Mouse (Mus musculus) ES-E14 (cell line): ENCODE measurements around the gene Cald1.

Source experiments
- CHD2 ChIP-seq: IDR thresholded peaks from 2 replicates; pipeline ENCODE4 v1.6.1; 2014; ENCODE audit warnings: mild to moderate bottlenecking, low read depth, low read length, inconsistent platforms
- HCFC1 ChIP-seq: IDR thresholded peaks from 2 replicates; pipeline ENCODE4 v1.6.1; 2012; ENCODE audit warnings: low read length, inconsistent platforms, borderline replicate concordance; ENCODE audit not compliant: insufficient read depth
- MAFK ChIP-seq: IDR thresholded peaks from 2 replicates; pipeline ENCODE4 v1.6.1; 2014; ENCODE audit warnings: mild to moderate bottlenecking, low read depth, low read length, inconsistent platforms; ENCODE audit not compliant: insufficient read depth

DNA sequence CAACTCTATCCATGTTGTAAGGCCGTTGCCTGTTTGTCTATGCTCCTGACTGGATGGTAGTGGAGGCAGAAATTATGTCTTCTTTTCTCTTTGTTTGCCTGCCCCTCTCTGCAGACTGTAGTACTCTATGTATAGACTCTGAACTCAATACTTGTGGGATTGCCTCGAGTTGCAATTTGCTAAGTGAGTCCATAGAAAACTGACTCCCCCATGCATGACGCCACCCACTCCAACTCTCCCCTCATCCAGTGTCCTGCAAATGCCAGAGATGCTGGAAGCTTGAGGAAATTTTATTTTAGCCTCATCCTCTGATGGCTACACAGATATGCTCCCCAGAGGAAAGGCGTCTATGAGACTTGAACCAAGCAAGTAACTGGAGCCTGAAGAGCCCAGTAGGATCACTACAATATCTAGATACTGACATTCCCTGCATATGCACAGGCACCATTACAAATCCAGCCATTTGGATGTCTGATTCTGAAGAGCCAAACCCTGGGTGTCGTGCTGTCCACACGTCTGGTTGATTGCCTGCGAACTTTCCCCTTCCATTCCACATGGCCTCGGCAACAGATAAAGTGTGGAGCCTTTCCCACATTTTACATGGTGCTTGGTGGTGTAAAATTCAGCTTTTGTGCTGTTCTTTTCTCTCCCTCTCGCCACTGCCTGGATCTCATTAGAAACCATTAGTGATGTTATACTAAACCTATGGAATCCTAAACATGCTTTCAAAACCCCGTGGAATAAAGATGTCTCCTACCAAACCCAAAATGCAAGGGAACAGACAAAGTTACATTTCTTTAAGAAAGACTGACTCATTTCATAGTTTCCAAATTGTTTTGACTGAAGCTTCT lies 39.5 kb downstream of the Cald1 start:
- TF ChIP-seq CHD2 (no peak), HCFC1 (no peak), MAFK (no peak)
